Mouse (Mus musculus): ENCODE measurements at regions not wholly inside any gene's neighbourhood (a gene's known extent, or its start where the extent isn't known, plus 50 kb on each side); places are given as distances from the start of the nearest gene placed in this dataset.

DNA sequence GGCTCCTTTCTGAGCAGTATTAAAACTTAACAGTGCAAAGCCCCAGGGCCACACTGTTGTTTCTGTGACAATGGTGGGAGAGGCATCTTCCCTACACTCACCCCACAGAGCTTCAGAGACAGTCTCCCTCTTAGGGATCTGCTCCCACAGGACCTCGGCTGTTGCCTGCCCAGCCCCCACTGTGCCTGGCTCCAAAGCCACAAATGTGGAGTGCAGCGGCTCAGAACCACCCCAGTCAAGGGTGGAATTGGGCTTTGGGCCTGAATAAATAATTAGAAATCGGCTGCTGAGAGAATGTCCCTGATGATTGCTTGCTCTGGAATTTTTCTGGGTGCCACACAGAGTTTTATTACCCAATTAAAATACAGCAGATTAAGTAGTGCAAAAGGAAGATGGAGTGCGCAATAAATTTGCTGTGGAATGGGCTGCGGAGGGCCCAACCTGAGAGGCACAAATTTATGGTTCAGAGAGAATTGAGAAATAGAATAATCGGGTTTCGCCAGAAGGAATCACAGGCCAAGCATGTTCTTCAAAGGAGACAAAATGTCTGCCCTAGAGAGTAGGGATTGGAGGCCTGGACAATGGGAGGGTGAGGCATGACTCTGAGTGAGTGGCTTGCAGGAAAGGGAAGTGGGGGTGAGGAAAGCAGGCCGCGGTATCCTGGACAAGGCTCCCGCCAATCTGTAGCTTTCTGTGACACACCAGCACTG lies 56.4 kb downstream of the Cd24a start:
- no peak for DNase-seq (ENCODE audit: low read depth, low spot score)

- DNase-seq (ENCODE audit: low read depth, low spot score): no peak
These were observed 63.3 kb downstream of the Cd24a start for GRCm38 (mm10) chr10:43641169-43641945.

GRCm38 (mm10) chr10:43646326-43646725 lies 68.2 kb downstream of the Cd24a start:
- DNase-seq (ENCODE audit: low read depth, low spot score): no peak

- no peak for DNase-seq (ENCODE audit: low read depth, low spot score)
These were observed 68.9 kb downstream of the Cd24a start for GRCm38 (mm10) chr10:43646965-43647364.

DNA sequence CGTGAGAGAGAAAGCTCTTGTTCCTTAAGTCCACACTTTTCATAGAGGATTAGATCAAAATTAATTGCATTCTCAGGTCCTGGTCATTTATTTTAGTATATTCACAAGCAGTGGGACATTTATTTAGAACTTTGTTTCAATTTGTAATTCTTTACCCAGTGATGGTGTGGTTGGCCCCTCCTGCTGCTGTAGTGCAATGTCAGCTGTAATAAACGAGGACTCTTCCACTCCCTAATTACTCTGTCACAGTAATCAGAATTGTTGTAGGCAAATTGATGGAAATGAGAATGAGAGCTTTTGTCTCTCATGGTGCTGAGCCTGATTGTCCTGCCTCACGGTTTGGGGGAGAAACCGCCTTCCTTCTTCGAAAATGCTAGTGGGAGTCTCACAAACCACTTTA lies 70.1 kb downstream of the Cd24a start:
- no peak for DNase-seq (ENCODE audit: low read depth, low spot score)

GRCm38 (mm10) chr10:43648815-43649447 lies 70.8 kb downstream of the Cd24a start:
- no peak for DNase-seq (ENCODE audit: low read depth, low spot score)

- no peak for DNase-seq (ENCODE audit: low read depth, low spot score)
These were observed 72.4 kb downstream of the Cd24a start for GRCm38 (mm10) chr10:43650449-43650848.

DNA sequence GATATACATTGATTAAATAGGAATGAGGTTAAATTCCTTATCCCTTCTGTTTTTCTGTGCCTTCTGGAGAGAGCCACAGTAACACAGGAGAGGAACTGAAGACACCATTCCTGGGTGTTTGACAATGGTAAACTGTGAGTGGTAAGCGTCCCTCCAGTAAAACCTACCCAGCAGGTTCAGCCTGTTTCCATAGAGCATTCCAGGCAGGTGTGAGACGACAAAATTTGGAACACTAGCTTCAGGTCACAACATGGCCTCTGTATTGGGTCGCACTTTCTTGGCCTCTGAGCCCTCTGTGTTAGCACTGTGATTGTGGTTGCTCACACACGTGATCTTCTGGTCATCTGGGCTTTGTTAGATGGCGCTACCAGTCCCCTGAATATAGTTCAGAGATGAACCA lies 73.4 kb downstream of the Cd24a start:
- no peak for DNase-seq (ENCODE audit: low read depth, low spot score)

DNA sequence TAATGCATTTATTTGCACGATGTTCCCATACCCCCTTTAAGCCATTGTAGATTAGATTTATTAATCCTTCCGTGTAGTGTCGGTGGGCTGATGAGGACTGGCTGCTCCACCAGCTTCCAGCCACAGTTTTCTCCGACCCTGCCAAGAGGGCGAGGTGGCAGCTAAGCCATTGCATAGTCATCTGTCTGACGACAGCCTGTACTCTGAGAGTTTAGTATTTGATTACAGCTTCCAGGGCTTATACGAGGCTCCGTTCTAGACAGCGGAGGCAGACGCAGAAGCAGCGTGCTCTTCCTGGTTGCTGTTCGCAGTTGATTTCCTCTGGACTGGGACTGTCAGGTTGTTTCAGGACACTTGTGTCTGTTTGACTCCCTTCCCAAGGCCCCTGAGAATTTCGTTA lies 73.8 kb downstream of the Cd24a start:
- DNase-seq (ENCODE audit: low read depth, low spot score): no peak

DNA sequence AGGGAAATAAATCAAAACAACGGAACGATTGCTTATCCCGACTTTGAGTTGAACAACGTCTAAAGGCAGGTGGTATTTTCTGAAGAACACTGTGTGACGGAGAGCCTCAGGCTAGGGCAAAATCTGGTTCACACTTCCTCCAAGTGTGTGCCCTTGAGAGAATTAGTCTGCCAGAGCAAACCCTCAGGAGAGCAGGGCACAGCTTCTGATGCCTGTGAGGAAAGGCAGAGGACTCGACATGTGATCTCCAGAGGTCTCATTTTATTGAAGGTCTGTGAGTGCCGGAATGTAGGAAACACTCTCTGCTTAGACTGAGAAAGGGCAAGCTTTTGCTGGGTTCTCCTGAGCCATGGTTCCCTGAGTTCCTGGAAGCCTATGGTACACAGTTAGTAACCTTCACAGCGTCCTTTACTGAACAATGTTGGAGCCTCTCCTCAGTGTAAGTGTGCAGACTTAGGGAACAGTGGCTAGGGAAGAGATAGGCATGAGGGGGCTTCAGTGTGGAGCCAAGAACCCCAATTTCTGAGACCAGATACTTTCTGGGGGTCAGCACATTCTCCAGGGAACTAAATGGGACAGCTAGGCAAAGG lies 77.1 kb downstream of the Cd24a start:
- DNase-seq (ENCODE audit: low read depth, low spot score): no peak

- DNase-seq (ENCODE audit: low read depth, low spot score): peak; percentile 33
These were observed 77.6 kb downstream of the Cd24a start for GRCm38 (mm10) chr10:43655680-43656079.

DNA sequence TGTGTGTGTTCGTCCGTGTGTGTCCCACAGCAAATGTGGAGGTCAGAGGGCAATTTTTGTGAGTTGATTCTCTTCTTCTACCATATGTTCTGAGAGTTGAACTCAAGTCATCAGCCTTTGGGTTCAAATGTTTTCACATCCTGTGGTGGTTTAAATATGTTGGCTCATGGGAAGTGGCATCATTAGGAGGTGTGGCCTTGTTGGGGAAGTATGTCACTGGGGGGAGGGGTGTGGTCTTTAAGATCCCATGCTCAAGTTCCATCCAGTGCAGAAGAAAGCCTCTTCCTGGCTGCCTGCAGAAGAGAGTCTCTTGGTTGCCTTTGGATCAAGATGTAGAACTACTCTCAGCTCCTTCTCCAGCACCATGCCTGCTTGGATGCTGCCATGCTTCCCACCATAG lies 78.1 kb downstream of the Cd24a start:
- DNase-seq (ENCODE audit: low read depth, low spot score): no peak

GRCm38 (mm10) chr10:43657501-43658225 lies 79.6 kb downstream of the Cd24a start:
- peak; percentile 48 for DNase-seq (ENCODE audit: low read depth, low spot score)

- DNase-seq (ENCODE audit: low read depth, low spot score): no peak
These were observed 80.1 kb downstream of the Cd24a start for GRCm38 (mm10) chr10:43658226-43658593.

- DNase-seq (ENCODE audit: low read depth, low spot score): no peak
These were observed 86.8 kb downstream of the Cd24a start for GRCm38 (mm10) chr10:43664844-43665243.

GRCm38 (mm10) chr10:43666262-43667085 lies 88.4 kb downstream of the Cd24a start:
- DNase-seq (ENCODE audit: low read depth, low spot score): no peak

GRCm38 (mm10) chr10:43667086-43667690 lies 89.1 kb downstream of the Cd24a start:
- DNase-seq (ENCODE audit: low read depth, low spot score): no peak

DNA sequence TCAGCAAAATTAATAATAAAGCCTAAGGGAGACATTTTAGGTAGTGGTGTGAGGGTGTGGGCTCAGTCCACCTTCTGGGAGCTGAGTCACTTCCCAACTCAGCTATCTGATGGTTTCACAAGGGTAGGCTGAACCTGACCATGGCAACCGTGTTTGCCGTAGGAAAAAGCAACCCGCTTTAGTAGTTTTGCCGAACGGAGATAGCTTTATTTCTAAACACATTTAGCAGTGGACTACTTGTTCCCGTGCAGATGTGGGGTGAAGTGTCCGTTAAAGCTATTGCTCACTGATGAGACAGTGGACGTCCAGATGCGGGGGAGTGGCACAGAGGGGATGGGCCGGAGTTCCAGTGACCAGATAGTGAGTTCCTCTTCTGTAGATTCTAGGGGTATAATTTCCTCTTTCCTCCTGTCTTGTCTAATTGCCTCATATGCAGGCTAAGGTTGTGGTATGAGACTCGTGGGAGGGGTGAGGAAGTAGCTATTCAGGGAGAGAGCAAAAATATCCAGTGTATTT lies 89.7 kb downstream of the Cd24a start:
- peak; percentile 25 for DNase-seq (ENCODE audit: low read depth, low spot score)

DNA sequence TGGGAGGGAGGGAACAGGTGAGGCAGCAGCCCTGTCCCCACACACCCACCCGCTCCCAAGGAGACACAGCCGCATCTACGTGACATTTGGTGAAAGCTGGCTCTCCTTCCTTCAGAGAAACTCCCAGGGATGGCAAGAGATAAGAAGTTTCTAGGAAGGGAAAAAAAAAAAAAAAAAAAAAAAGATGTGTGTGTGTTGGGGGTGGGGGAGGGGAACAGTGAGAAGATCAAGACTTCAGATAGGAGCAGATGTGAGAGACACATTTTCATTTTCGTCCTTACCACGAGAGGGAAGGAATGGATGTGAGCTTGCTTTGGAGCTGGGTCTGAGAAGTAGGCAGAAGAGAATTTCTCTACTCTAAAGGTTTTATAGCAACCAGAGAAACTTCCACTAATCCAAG lies 91.4 kb downstream of the Cd24a start:
- DNase-seq (ENCODE audit: low read depth, low spot score): peak; percentile 4

- DNase-seq (ENCODE audit: low read depth, low spot score): no peak
These were observed 92.7 kb downstream of the Cd24a start for GRCm38 (mm10) chr10:43670745-43671144.

Measured in brain, adult 2 months (tissue).